Mouse (Mus musculus) gastrocnemius, postnatal 36 days (tissue): ENCODE measurements around the gene Fkrp. TPM values are rescaled to one million over a fixed set of nuclear protein-coding genes. Genes with fewer than 3 reads are reported as not detected.

Source experiments
- DNase-seq, 2 experiments: peaks; one replicate each; pipeline ENCODE4 v3.0.0; 2022
- intact Hi-C: fragments of 180-260 bp; cut with DNase I; formaldehyde crosslinking; loops from one replicate; pipeline ENCODE4 v1.15.1; 2025
- total RNA-seq, 2 experiments: library from RNA; stranded (reverse); gene quantifications; 2 replicates each; pipeline ENCODE4 v1.2.3; 2021

The Fkrp gene
- total RNA-seq, 2 experiments from 2014 or later, result 45.3 to 50.1 TPM

- intact Hi-C loops, result no loop called here
- no peak for DNase-seq
These were observed 21.6 kb upstream of the Fkrp start for GRCm38 (mm10) chr7:16837916-16838803.

- DNase-seq, result no peak
- intact Hi-C loops, result no loop called here
These were observed 13.9 kb upstream of the Fkrp start for GRCm38 (mm10) chr7:16830449-16830848.

GRCm38 (mm10) chr7:16827274-16827673 is 10.7 kb upstream of the Fkrp start:
- no peak for DNase-seq
- intact Hi-C loops, result no loop called here

GRCm38 (mm10) chr7:16826571-16826970 is 10.0 kb upstream of the Fkrp start:
- intact Hi-C loops, result no loop called here
- no peak for DNase-seq

- DNase-seq, result no peak
- intact Hi-C loops, result no loop called here
These were observed 9.3 kb upstream of the Fkrp start for GRCm38 (mm10) chr7:16825785-16826184.

GRCm38 (mm10) chr7:16823734-16824133 is 7.2 kb upstream of the Fkrp start:
- DNase-seq, result no peak
- intact Hi-C loops, result no loop called here

- no peak for DNase-seq
- intact Hi-C loops, result no loop called here
These were observed 5.2 kb upstream of the Fkrp start for GRCm38 (mm10) chr7:16821669-16822101.

- DNase-seq, result no peak
- intact Hi-C loops, result no loop called here
These were observed 4.6 kb upstream of the Fkrp start for GRCm38 (mm10) chr7:16821091-16821490.

GRCm38 (mm10) chr7:16820271-16820763 is 3.8 kb upstream of the Fkrp start:
- intact Hi-C loops, result no loop called here
- DNase-seq, result no peak

- intact Hi-C loops, result no loop called here
- DNase-seq, result no peak
These were observed 3.3 kb upstream of the Fkrp start for GRCm38 (mm10) chr7:16819794-16820193.

- no peak for DNase-seq
- intact Hi-C loops, result no loop called here
These were observed 1.2 kb upstream of the Fkrp start for GRCm38 (mm10) chr7:16817693-16818092.

- intact Hi-C loops, result no loop called here
- DNase-seq, result peak; percentile 67 to 69
These were observed 456 bp downstream of the Fkrp start for GRCm38 (mm10) chr7:16816078-16816474.

- intact Hi-C loops, result no loop called here
- no peak for DNase-seq
These were observed 1.1 kb downstream of the Fkrp start, which contains the start of gene Strn4 for GRCm38 (mm10) chr7:16815351-16815941. TSS of gene Strn4 (plus strand) at chr7:16815889.

- intact Hi-C loops, result no loop called here
- no peak for DNase-seq
These were observed 4.0 kb downstream of the Fkrp start for GRCm38 (mm10) chr7:16812505-16812904.

GRCm38 (mm10) chr7:16811649-16812070 is 4.9 kb downstream of the Fkrp start:
- intact Hi-C loops, result no loop called here
- no peak for DNase-seq

- DNase-seq, result peak in 1 of 2 experiments; percentile 15
These were observed 5.4 kb downstream of the Fkrp start for GRCm38 (mm10) chr7:16810920-16811648.

GRCm38 (mm10) chr7:16810399-16810919 is 6.1 kb downstream of the Fkrp start:
- intact Hi-C loops, result no loop called here
- no peak for DNase-seq

More at GRCm38 (mm10) chr7:16810920-16811648, 5.4 kb downstream of the Fkrp start:
- intact Hi-C loops, result no loop called here

GRCm38 (mm10) chr7:16809739-16810138 is 6.8 kb downstream of the Fkrp start:
- peak; percentile 58 to 64 for DNase-seq
- intact Hi-C loops, result loop anchor here (2.0 kb wide), 1 partner anchor 65 kb away; no protein-coding TSS in a partner anchor

- DNase-seq, result no peak
- intact Hi-C loops, result loop anchor here (2.0 kb wide), 1 partner anchor 64 kb away; no protein-coding TSS in a partner anchor
These were observed 7.9 kb downstream of the Fkrp start for GRCm38 (mm10) chr7:16808647-16809046.

GRCm38 (mm10) chr7:16807936-16808335 is 8.6 kb downstream of the Fkrp start:
- DNase-seq, result no peak
- intact Hi-C loops, result loop anchor here (2.0 kb wide), 1 partner anchor 63 kb away; no protein-coding TSS in a partner anchor
